Mouse (Mus musculus): Measurements from ENCODE around the gene Hydin.

DNA sequence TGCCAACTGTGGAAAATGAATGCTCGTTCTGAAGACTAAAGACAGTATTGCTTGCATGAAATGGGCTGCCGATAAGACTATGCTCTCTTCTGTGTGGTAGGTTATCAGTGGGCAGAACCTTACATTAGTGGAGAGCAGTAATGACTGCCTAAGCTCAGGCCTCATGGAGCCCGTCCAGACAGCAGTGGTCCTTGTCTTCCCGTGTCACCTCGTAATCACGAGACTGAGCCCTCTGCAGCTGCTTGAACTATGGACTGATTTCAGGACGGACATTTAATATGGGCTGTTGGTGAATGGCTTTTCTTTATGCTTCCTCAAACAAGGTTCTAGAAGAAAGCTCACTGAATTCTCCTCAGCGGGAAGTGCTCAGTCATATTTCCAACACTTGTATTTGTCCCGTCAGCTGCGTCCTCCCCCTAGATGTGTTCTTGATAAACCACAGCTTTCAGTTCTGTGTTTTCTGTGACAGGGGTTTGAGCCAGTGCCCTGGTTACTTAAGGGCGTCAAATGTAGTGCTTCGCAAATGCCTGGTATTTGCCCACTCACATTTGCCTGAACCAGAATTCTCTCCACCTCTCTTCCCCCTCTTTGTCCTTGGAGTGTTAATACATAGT is 73.4 kb downstream of the Hydin start:
- TF ChIP-seq EP300 (IDR thresholded peaks at IDR 0.05; ENCODE audit: low read depth in 1 of 2, low read length in 2 of 2) (no peak), RAD21 (IDR thresholded peaks at IDR 0.05; ENCODE audit: low read depth, low read length) (no peak), CTCF (IDR thresholded peaks at IDR 0.05 in 2 of 3, conservative IDR thresholded peaks at IDR 0.05 in 1 of 3; ENCODE audit: control insufficient read depth in 1 of 3, insufficient read depth in 1 of 3, low read depth in 2 of 3, low read length in 3 of 3, poor library complexity in 1 of 3, severe bottlenecking in 1 of 3) (no peak), TAL1 (IDR thresholded peaks at IDR 0.05; ENCODE audit: low read length) (no peak), POLR2A (IDR thresholded peaks at IDR 0.05; ENCODE audit: control insufficient read depth in 1 of 2, insufficient read depth in 1 of 2, low read depth in 1 of 2, low read length in 2 of 2, poor library complexity in 1 of 2) (no peak), GABPA (IDR thresholded peaks at IDR 0.05; ENCODE audit: low read depth, low read length) (no peak), SIN3A (IDR thresholded peaks at IDR 0.05; ENCODE audit: low read length) (no peak), HCFC1 (IDR thresholded peaks at IDR 0.05; ENCODE audit: low read depth, low read length) (no peak), USF2 (IDR thresholded peaks at IDR 0.05; ENCODE audit: borderline replicate concordance in 1 of 2, insufficient read depth in 1 of 2, low read depth in 1 of 2, low read length in 2 of 2) (no peak), NRF1 (IDR thresholded peaks at IDR 0.05; ENCODE audit: insufficient read depth, low read depth, low read length, poor library complexity, severe bottlenecking) (no peak)

Measured in MEL (cell line).